Mouse (Mus musculus) 3134 (cell line): ENCODE measurements around the gene Mrm3.
"Not testable (repeated sequence)": the region's sequence is repeated elsewhere in the genome, so short reads cannot be mapped to it uniquely, and the experiment has no call there.

Experiments
- DNase-seq: peaks from one replicate; pipeline ENCODE4 v3.0.0-alpha.2; 2011; ENCODE audit warnings: low spot score; ENCODE audit not compliant: insufficient read length; ENCODE audit errors: extremely low read depth

The Mrm3 gene

DNA sequence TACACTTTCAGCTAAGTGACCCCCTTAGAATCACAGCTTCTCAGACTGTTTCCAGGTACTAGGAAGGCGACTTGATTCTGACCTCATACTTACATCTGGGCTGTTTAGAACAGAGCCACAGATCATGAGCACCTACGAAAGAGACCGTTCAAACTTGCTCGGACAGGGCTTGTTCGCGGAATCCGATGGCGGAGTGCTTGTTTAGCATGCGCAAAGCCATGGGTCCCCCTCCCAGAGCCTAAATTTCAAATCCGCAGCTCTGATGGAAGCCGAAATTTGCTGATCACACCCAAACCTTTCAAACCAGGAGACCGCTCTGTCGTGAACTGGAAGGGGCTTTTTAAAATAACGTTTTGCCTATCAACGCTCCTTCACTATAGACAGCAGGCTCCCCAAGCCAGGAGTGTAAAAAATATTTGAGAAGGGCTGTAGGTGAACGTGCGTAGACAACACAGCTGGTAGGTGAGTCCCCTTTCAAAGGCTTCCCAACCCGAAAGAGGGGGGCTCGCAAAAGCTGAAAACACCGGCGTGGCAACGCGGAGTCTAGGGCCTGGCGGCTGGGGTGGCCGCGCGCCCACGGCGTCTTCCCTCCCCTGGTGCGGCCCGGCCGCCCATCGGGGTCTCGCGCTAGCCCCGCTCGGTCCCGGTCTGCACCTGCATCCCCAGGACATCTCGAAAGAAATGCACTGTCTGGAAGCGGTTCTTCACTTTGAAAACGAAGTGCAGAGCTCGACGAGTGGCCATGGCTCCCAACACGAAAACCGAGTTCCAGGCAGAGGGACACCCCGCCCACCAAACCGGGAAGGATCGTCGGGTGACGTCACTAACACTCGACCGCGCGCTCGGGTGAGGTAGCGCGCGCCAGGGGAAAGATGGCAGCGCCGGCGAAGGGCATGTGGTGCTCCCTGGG, at the start of gene Mrm3, which contains the start of gene Glod4:
Gene Mrm3, plus strand, starts transcription at position 815 of the 910 bp plus-strand sequence.
Gene Glod4, minus strand, starts transcription at position 825 of the 910 bp plus-strand sequence.
- peak; percentile 90 for DNase-seq

DNA sequence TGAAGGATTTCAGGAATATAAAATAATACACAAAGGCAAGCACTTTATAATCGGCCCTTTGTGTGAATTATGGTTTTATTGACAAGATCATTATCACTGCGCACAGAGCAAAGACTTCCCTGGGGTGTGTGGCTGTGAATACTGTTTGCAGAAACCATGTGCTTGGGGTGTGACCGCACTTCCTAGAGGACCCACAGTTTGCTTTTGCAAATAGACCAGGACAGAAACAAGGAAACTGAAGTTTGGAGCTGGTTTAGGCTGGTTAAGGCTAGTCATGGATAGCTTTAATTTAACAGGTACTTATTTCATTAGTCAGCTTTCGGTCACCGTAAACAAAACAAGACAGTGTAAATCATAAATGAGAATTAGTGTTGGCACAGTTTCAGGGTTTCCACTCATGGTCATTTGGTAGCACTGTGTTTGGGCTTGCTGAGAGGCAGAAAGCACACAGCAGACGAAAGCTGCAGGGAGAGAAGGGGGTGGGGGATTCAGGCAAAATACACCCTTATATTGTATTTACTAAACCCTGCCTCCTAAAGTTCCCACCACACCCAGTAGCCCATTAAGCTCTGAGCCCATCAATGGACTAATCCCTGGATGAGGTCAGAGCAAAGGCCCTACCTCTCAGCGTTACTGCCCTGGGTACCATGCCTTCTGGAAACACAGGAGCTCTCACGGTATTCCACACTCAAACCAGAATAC, 47.1 kb upstream of the Mrm3 start:
- DNase-seq: no peak

DNA sequence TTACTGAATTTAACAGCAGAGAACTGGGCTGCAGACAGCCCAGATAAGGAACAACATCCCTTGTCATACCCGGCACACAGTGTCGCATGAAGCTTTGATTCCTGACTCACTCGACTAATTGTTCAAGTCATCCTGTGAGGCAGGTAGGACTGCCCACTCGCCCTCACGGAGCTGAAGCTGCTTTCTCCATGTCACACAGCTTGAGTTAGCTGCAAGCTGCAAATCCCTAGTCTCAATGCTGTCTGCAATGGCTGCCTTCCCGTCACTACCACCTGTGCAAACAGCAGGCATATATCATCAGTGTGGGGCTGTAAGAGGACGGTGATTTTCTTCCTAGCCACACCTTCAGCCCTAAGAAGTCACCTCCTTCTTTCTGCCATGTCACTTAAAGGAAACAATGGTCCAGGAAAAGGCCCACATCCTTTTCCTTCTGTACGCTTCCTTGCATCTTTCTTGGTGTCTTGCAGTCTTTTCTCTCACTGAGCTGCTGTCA, 46.5 kb upstream of the Mrm3 start:
- no peak for DNase-seq

DNA sequence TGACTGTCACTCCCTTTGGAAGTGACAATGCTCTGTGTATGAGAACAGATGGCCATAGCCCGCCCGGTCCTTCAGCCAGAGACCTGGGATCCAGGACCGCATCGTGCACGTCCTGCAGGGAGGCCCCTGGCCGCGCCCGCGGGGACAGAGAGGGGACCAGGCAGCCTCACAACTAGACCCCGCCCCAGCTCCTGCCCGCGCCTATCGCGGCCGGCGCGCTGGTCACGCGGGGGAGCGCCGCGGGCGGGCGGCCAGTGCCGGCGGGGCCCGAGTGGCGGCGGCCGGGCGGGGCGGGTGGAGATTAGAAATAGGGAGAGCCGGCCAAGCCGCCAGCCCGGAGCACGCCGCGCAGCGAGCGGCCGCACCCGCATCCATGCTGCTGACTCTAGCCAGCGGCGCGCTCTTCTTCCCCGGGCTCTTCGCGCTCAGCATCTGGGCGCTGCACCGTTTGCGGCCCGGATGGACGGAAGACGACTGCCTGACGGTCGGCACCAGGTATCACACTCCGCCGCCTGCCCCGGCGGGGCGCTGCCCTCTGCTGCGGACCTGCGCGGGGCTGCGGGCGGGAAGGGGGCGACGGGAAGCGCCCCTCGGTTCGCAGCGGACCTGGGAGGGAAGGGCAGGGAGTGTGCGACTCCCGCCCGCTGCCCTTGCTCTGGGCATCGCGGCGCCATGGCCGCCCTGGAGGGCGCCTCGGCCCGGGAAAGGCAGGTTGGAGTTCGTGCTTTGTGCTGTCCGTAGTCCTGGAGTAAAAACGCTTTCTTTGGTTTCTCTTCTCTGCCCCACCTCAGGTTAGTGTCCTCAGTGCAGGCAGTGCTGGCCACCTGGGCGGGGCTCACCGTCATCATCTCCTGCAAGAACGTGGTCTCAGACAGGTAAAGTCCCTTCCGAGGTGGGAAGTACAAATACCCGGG, 41.5 kb upstream of the Mrm3 start:
- DNase-seq: peak; percentile 86

DNA sequence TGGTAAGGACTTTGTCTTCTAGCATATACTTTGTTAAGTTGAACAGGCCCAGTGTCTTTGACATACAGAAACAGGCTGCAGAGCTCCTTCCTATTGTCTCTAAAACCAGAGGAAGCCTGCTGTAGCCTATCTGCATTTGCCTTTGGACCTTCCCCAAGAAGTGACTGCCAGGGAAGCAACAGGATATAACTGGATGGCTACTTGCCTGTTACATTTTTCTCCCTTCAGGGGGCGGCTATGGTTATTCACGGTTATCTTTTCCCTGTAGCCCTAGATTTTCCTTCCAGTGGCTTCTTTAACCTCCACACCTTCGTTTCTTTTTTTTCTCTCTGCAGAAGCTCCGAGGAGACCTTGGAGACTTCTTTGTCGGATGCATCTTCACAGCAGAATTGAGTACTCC, 36.7 kb upstream of the Mrm3 start:
- no peak for DNase-seq

DNA sequence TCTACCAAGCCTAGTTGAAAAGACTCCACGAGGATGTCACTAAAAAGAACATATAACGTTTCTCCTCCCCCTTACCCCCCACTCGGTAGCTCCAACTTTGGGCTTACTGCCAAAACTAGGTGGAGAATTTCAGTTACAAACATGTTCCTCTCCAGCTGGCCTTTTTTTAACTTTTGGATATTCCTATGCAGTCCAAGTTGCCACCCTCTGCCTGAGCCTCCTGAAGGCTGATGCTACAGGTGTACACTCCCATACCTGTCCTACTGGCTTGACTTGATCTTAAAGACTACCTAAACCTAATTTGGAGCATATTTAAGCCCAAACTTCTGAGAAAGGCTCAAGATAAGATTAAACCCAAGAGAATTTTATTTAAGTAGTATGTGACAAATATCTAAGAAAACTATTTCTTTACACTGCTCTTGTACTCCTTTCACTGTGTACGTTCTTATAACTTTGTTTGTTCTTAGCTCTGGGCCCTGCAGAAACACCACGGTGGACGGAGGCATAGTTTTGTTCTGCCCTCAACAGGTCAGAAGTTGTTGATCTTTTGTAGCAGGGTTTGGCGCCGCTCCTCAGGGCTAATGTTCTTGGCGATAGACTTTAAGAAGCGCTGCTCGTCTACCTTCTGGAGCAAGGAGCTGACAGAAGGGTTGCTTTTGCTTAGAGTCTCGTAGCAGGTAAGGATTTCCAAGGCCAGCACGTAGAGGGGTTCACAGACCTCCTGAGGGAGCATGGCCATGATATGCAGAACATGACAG, 33.1 kb upstream of the Mrm3 start:
- DNase-seq: no peak

DNA sequence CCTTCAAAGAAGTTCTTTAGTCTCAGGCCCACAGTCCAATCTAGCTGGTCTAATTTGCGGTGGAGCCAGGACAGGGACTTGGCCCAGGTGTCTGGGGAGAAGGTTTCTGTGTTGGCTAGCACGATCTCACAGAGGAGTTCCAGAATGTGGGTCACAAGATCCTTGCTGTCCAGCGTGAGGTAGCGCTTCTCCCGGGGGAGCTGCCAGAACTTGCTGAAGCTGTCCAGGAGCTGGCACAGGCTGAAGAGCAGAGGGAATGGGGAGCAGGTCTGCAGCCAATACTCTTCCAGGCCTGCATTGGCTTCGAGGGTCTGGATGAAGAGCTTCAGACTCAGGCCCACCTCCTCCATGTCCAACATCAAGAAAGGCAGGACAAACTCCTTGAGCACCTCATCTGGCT, 31.9 kb upstream of the Mrm3 start:
- not testable (repeated sequence) for DNase-seq

DNA sequence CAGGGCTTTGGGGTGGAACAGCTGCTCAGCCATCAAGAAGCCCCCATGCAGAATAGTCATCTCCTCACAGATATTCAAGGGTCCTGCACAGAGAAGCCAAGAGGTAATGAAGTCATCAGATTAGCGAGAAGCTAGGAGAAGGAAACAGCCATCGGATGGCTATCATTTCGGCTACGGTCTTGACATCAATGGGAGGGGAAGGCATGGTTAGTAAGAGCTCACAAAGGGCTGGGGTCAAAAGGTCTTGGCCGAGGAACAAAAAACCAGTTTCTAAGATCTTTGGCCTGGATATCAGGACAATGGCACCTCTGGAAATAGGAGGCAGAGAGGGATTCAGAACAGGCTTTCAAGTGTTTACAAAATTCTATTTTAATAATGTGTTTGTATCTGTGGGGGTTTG, 29.7 kb upstream of the Mrm3 start:
- no peak for DNase-seq

DNA sequence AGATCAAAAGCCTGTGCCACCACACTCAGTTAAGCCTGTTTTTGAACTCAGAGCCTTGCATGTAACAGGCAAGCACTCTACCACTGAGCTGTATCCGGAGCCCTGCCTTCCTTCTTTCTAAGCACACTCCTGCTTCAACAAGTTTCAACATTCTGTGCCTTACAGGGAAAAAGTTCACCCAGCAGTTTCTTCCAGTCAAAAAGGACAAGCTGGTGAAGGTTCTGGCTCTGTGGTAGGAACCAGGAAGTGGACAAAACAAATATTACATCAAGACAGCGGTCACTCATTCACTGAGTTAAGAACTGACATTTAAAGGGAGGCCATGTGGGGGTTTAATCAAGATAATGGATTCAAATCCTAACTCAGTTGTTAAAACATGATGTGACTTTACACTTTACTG, 28.5 kb upstream of the Mrm3 start:
- DNase-seq: no peak

DNA sequence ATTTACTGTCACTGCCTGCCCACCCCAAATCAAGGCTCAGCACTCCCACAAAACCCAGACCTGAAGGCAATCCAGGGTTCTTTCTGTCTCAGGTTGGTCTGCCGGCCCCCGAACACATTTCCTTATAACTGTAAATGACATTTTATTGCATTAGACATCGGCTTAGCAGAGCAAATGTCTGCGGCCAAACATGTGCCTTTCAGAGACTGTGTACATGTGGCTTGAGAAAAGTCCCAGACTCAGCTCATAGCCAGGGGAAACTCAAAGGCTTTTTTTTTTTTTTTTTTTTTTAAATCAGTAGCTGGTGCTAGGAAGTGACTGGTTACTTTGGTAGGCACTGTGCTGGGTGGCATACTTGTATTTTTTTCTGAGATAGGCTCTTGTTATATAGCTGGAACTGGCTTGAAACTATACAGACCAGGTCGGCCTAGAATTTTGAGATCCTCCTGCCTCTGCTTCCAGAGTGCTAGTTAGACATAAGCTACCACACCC, 27.4 kb upstream of the Mrm3 start:
- DNase-seq: no peak

DNA sequence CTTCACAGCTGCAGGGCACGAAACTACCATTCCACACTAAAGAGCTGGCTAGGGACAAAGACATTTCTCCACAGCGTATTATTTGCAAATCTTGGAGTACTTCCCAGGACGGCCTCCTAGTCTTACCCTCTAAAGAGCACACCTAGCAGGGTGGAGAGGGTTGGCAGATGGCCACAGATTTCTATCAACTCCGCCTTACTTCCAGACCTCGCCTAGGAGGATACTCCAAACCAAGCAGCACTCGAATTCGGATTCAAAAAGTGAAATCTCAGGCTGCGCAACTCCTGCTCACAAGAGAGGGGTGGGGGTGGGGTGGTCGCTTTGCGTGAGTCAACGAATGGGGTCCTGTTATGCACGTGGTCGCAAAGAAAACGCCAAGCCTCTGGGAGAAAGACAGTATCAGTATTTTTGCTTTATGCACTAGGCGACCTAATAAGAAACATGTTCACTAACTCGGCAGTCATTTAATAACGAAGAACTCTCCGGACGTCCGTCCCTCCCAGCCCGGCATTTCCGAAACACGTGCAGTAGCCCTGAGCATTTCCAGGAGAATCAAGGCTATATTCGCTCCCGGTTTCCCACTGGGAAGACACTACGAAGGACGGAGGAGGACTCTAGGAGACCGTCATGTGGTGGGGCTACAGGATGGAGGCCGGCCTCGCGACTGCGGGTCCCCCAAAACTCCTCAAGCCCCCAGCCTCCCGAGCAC, 26.7 kb upstream of the Mrm3 start:
- DNase-seq: peak; percentile 58

DNA sequence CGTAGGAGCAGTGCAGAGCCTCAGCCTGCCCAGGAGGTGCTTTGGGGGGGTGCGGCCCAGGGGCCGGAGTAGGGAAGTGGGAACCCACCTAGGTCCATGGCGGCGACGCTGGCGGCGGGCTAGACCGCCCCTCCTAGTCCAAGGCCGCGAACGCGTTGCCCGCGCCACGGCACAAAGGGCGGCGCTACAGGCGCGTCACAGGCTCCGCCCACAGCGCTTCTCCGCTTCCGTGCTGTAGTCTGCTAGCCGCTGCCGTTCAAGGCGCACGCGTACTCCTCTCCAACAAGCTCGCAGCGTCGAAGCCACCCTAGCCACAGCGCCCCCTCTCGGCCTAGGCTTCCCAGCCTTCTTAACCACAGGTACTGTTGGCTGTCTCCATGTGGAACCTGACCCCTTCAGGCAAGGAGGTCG, 26.1 kb upstream of the Mrm3 start, which contains the start of the genes Dbil5 and Gemin4:
Gene Dbil5, plus strand, starts transcription at position 219 of the 411 bp plus-strand sequence.
Gene Gemin4, minus strand, starts transcription at position 275 of the 411 bp plus-strand sequence.
- peak; percentile 99 for DNase-seq

DNA sequence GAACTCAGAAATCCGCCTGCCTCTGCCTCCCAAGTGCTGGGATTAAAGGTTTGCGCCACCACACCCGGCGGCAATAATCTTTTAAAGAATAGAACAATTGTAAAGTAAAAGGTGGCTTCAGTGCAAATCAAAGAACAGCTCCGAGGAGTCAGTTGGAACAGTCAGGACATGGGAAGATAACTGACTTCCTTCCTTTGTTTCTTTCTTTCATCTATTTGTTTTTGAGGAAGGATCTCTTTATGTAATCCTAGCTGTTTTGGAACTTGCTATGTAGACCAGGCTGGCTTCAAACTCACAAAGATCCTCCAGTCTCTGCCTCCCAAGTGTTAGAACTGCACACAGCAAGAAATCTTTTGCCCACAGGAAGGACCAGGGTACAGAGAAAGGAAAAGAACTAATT, 18.9 kb upstream of the Mrm3 start:
- no peak for DNase-seq

DNA sequence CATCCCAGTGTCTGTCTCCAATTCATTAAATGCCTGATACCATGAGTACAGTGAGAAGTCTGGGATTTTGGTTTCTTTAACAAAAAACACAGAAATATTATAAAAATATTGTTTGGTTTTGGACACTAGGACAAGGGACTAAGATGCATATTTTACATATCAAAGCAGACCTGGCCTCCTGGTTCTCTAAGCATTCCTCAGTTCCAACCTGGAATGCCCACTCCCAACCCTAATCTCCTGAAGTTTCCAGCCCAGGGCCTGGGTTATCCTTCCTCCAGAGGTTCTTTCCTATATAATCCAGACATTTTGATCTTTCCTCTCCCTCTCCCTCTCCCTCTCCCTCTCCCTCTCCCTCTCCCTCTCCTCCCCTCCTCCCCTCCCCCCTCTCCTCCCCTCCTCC, 18.5 kb upstream of the Mrm3 start:
- DNase-seq: no peak

DNA sequence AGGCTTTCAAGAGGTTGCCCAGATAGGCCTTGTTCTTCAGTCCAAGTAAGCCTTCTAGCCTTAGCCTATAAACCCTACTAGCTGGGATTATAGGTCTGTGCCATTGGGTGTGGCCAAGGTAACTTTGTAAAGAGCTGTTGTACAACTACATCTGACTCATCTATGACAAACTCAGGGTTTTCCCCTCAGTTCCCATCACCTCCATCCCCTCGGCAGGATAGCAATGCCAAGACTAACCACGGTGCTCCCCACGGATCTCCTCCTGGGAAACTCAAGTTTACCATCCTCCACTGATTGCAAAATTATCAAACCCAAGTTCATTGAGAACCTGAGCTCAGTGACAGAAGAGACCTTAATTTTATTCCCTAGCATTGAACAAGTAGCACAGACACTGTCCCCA, 7.4 kb upstream of the Mrm3 start:
- DNase-seq: peak; percentile 28

DNA sequence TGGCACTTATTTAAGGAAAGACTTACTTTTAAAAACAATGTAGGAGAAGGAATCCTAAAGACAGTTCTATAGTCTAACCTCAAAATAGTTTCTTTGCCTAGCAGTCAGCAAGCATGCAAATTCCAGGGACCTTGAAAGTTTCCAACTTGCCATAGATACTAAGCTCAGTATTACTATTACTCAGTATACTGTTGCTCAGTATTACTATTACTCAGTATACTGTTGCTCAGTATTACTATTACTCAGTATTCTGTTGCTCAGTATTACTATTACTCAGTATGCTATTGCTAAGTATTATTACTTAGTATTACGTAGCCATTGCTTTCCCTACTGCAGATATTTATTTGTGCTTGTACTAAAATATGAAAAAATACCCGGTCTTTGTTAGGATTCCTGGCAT, 3.8 kb upstream of the Mrm3 start:
- no peak for DNase-seq

DNA sequence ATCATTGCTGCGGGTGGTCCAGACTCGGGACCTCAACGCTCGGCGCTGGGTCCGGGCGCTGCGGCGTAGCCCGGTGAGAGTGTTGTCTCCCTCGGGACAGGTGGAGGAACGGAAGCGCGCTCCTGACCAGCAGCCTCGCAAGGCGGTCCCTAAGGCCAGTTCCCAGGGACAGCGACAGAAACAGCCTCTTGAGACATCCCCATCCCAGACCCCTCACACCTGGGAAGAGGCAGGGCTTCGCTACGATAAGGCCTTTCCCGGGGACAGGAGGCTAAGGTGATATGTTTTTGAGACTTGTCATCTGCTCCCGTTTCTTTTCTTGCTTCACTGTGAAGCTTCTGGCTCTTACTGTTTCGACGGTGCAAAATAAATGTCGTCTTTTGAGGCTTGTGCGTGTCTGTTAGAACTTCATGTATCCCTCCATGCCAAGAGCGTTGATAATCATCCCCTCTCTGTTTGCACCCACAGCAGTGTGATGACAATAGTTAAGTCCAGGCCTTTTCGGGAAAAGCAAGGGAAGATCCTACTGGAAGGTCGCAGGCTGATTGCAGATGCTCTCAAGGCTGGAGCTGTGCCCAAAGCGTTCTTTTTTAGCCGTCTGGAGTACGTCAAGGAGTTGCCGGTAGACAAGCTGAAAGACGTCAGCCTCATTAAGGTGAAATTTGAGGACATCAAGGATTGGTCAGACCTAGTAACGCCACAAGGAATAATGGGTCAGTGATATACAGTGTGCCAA, 464 bp downstream of the Mrm3 start:
- no peak for DNase-seq

DNA sequence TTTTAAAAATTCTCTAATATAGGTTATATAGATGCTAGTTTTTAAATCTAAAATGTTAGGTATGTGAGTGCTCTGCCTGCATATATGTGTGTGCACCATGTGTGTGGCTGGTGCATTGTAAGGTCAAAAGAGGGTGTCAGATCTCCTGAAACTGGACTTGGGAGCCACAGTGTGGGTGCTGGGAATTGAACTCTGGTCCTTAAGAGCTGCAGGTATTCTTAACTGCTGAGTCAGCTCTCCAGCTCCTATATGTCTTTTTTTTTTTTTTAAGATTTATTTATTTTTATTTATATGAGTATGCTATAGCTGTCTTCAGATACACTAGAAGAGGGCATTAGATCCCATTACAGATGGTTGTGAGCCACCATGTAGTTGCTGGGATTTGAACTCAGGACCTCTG, 2.9 kb downstream of the Mrm3 start:
- no peak for DNase-seq
